ENCODE assay signal across 19 mouse cellular contexts in the genomic region with DNA sequence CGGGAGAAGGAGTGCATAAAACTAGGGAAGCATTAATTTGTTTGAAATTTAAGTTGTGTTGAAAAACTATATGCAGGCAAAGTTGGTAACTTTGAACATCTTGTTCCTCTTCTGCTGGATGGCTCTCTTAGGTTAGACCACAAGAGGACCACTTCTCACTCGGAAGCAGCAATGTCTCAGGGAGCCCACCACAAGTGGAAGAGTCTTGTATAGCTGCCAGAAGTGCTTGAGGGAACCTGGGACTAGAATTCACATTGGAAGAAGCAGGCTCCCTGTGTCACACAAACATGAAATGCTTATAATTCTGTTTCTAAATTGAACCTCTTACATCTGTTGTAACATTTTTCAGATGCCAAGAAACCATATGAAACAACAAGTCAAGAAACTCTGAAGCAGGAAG. TPM values are rescaled to one million over a fixed set of nuclear protein-coding genes. Genes with fewer than 3 reads are reported as not detected.
DNase-seq lines count a peak whose midpoint lies in the region; ATAC-seq lines count a peak whose summit lies in the region.
"Had no signal": no experiment of that assay in that cellular context is flagged by ENCODE, and none has a peak within 500 bp of the region (broad histone marks: within the 10 kb centered on the region; RNA-seq: fewer than 3 reads in every experiment).

No protein-coding gene starts in this region.

- peak; percentile 32 for DNase-seq in lung, postnatal 36 days
- DNase-seq in lung, postnatal 14 days: no peak
- DNase-seq in spleen, postnatal 36 days (ENCODE audit: low spot score in 2 of 2): no peak
- DNase-seq in kidney, adult 18-20 months: no peak
- no peak for DNase-seq in left cerebral cortex, postnatal 4 days
- DNase-seq: adrenal gland, postnatal 25 days; B cell, adult 2 months; cerebellum, adult 11-12 months; cerebellum, postnatal 14 days; heart, postnatal 36 days; kidney, adult 2 months; liver; right cerebral cortex, adult 18-20 months; thymus, postnatal 14 days had no signal

- intact Hi-C loops in left cerebral cortex, postnatal 4 days (cut with DNase I): no loop called here

- ATAC-seq in granulocyte monocyte progenitor cell, adult 5-6 weeks (replicated peaks; ENCODE audit: poor library complexity, severe bottlenecking): peak; percentile 96
- peak; percentile 69 for ATAC-seq in megakaryocyte-erythroid progenitor cell, adult 5-6 weeks (replicated peaks; ENCODE audit: low FRiP score, low TSS enrichment, poor library complexity, severe bottlenecking)
- ATAC-seq: forebrain, embryonic 13.5 days; inflammation-experienced regulatory T-cells, adult 6 months; midbrain, embryonic 15.5 days had no signal

RNA-seq across cellular contexts. Expression of a gene that starts 9.0 kb away (rescaled TPM):
- 59.5 and 66.3 TPM in 2 replicates for total RNA-seq in granulocyte monocyte progenitor cell, adult 5-6 weeks (2014; fragmentation: Nextera tagmentation)
- total RNA-seq in granulocyte monocyte progenitor cell, adult 5-6 weeks (2017): 78.7 and 84.0 TPM in 2 replicates
- 17.9 and 19.8 TPM in 2 replicates for total RNA-seq in megakaryocyte-erythroid progenitor cell, adult 5-6 weeks (2014; fragmentation: Nextera tagmentation)
- total RNA-seq in megakaryocyte-erythroid progenitor cell, adult 5-6 weeks (2017): 40.3 and 88.9 TPM in 2 replicates
- total RNA-seq in left cerebral cortex, postnatal 4 days (2021): under 1 TPM; 0.22 to 0.60 TPM

Comparison
In these comparisons a context has a peak if more than half of its experiments do, and no peak if none do; other contexts are left out.
1. RNA of a gene that starts 9.0 kb away (total RNA-seq): 59.5 to 84.0 TPM in granulocyte monocyte progenitor cell, adult 5-6 weeks and 17.9 to 88.9 TPM in megakaryocyte-erythroid progenitor cell, adult 5-6 weeks; 0.22 to 0.60 TPM in left cerebral cortex, postnatal 4 days; every median in the first group is over 10 times any median in the second.